Mouse (Mus musculus): ENCODE measurements around the gene Rptor. TPM values are rescaled to one million over a fixed set of nuclear protein-coding genes. Genes with fewer than 3 reads are reported as not detected.

Gene Rptor
- polyA plus RNA-seq, 1 experiment from 2014 or later = 7.1 TPM

- peak; percentile 27 for ATAC-seq (replicated peaks; ENCODE audit: low FRiP score, low read depth)
- peaks cover 24% of the 10 kb centered on the region; the same call in 1 of the 2 replicates for H3K4me1 ChIP-seq (replicated peaks; ENCODE audit: insufficient read depth, low read length)
- no peak for DNase-seq (ENCODE audit: low spot score)
- no peak overlapping the region for H3K4me3 ChIP-seq (replicated peaks; ENCODE audit: low read depth, low read length)
- TF ChIP-seq CTCF (IDR thresholded peaks at IDR 0.05; ENCODE audit: low read depth) = no peak
- peak overlapping the region; percentile 75 for H3K4me2 ChIP-seq (ENCODE audit: low read length)
- H3K27ac ChIP-seq = peak overlapping the region; percentile 90
- H3K27me3 ChIP-seq (ENCODE audit: insufficient read depth, low read length) = no peaks in the 10 kb centered on the region
- H3K36me3 ChIP-seq (ENCODE audit: insufficient read depth, low read length) = peaks cover 33% of the 10 kb centered on the region
- no peaks in the 10 kb centered on the region for H3K9me3 ChIP-seq (replicated peaks; ENCODE audit: low read length)
- WGBS = 67% methylated on average over 9 of the region's 9 CpGs
- peak overlapping the region; percentile 36 for H3K9ac ChIP-seq (ENCODE audit: low read depth, low read length)
Measured at GRCm38 (mm10) chr11:119915666-119916065, 313.0 kb downstream of the Rptor start.

DNA sequence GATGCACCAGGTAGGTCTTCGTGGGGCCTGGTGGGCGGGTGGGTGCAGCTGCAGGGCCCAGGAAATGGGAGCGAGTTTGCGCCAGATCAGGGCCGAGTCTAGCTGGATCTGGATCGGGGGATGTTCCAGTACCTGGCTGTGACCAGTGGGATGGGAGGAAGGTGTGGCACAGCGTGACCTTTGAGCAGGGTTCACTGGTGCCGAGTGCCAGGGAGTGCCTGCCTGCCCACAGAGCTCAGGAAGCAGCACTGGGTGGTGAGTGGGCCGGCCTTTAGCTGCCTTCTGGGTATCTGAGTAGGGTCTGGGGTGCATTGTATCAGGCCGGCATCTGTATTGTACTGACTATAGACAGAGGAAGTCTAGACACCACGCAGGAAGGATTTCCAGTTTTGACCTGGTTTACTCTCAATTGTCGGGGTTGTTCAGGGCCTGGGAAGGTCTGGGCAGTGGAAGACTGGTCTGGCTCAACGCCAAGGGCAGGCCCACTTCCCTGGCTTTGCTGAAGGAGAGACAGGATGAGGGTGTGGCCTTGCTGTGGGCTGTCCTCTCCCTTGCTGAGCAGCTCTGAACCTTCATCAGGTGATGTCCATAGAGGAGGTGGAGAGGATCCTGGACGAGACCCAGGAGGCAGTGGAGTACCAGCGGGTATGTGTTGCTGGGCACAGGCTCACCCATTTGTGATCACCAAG lies 313.5 kb downstream of the Rptor start:
- peak overlapping the region; percentile 44; the same call in 1 of the 2 replicates for H3K9ac ChIP-seq (ENCODE audit: low read depth, low read length)
- 67% methylated on average over 15 of the region's 15 CpGs for WGBS
- peaks cover 33% of the 10 kb centered on the region for H3K36me3 ChIP-seq (ENCODE audit: insufficient read depth, low read length)
- H3K27ac ChIP-seq = peak overlapping the region; percentile 90
- peaks cover 24% of the 10 kb centered on the region; the same call in 1 of the 2 replicates for H3K4me1 ChIP-seq (replicated peaks; ENCODE audit: insufficient read depth, low read length)
- no peaks in the 10 kb centered on the region for H3K27me3 ChIP-seq (ENCODE audit: insufficient read depth, low read length)
- peak; percentile 77 for DNase-seq (ENCODE audit: low spot score)
- peak overlapping the region; percentile 75 for H3K4me2 ChIP-seq (ENCODE audit: low read length)
- H3K4me3 ChIP-seq (replicated peaks; ENCODE audit: low read depth, low read length) = no peak overlapping the region
- H3K9me3 ChIP-seq (replicated peaks; ENCODE audit: low read length) = no peaks in the 10 kb centered on the region
- no peak for TF ChIP-seq CTCF (IDR thresholded peaks at IDR 0.05; ENCODE audit: low read depth)
- peak; percentile 67 for ATAC-seq (replicated peaks; ENCODE audit: low FRiP score, low read depth)

DNA sequence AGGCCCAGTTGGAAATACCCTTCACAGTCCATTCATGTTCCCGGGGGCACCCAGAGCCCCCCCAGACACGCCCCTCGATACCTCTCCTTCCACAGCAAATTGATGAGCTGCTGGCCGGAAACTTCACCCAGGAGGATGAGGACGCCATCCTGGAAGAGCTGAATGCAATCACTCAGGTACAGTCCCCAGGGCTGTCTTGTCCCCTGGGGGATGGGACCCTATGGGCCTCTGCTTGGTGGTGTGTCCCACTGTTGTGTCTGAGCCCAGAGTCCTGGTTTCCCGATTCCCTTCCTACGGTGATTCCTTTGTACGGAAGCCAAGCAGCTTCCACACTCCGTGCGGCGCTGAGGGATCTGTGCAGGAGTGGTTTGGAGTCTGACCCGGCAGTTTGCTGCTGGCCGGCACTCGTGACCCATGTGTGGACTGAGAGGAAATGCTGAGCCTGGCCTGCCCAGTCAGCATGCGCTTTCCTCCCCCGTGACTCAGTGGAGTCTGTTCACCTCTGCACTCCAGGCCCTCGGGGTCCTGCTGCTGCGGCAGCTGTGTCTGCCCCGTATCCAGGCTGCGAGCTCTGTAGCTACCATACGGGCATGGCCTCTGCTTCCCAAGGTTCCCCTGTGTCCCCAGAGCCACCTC lies 314.2 kb downstream of the Rptor start:
- Histone ChIP-seq H3K4me2 (ENCODE audit: low read length) (peak overlapping the region; percentile 75), H3K9ac (ENCODE audit: low read depth, low read length) (peak overlapping the region; percentile 44; the same call in 1 of the 2 replicates), H3K4me3 (replicated peaks; ENCODE audit: low read depth, low read length) (no peak overlapping the region), H3K9me3 (replicated peaks; ENCODE audit: low read length) (no peaks in the 10 kb centered on the region), H3K27ac (peak overlapping the region; percentile 90), H3K36me3 (ENCODE audit: insufficient read depth, low read length) (peaks cover 33% of the 10 kb centered on the region), H3K4me1 (replicated peaks; ENCODE audit: insufficient read depth, low read length) (peaks cover 24% of the 10 kb centered on the region; the same call in 1 of the 2 replicates), H3K27me3 (ENCODE audit: insufficient read depth, low read length) (no peaks in the 10 kb centered on the region)
- no peak for TF ChIP-seq CTCF (IDR thresholded peaks at IDR 0.05; ENCODE audit: low read depth)
- WGBS = 86% methylated on average over 21 of the region's 21 CpGs
- ATAC-seq (replicated peaks; ENCODE audit: low FRiP score, low read depth) (no peak), DNase-seq (ENCODE audit: low spot score) (no peak)

GRCm38 (mm10) chr11:119918521-119918920 lies 315.8 kb downstream of the Rptor start:
- Histone ChIP-seq H3K4me1 (replicated peaks; ENCODE audit: insufficient read depth, low read length) (peaks cover 16% of the 10 kb centered on the region; the same call in 1 of the 2 replicates), H3K36me3 (ENCODE audit: insufficient read depth, low read length) (peaks cover 33% of the 10 kb centered on the region), H3K4me3 (replicated peaks; ENCODE audit: low read depth, low read length) (no peak overlapping the region), H3K9me3 (replicated peaks; ENCODE audit: low read length) (no peaks in the 10 kb centered on the region), H3K4me2 (ENCODE audit: low read length) (no peak overlapping the region), H3K27me3 (ENCODE audit: insufficient read depth, low read length) (no peaks in the 10 kb centered on the region), H3K27ac (no peak overlapping the region), H3K9ac (ENCODE audit: low read depth, low read length) (no peak overlapping the region)
- ATAC-seq (replicated peaks; ENCODE audit: low FRiP score, low read depth) (no peak), DNase-seq (ENCODE audit: low spot score) (no peak)
- TF ChIP-seq CTCF (IDR thresholded peaks at IDR 0.05; ENCODE audit: low read depth) = no peak
- WGBS = 89% methylated on average over 7 of the region's 7 CpGs

- ATAC-seq (replicated peaks; ENCODE audit: low FRiP score, low read depth) (no peak), DNase-seq (ENCODE audit: low spot score) (no peak)
- H3K36me3 ChIP-seq (ENCODE audit: insufficient read depth, low read length) = peaks cover 33% of the 10 kb centered on the region
- TF ChIP-seq CTCF (IDR thresholded peaks at IDR 0.05; ENCODE audit: low read depth) = no peak
- H3K9ac ChIP-seq (ENCODE audit: low read depth, low read length) = no peak overlapping the region
- H3K4me1 ChIP-seq (replicated peaks; ENCODE audit: insufficient read depth, low read length) = peaks cover 15% of the 10 kb centered on the region; the same call in 1 of the 2 replicates
- H3K27me3 ChIP-seq (ENCODE audit: insufficient read depth, low read length) = no peaks in the 10 kb centered on the region
- H3K4me3 ChIP-seq (replicated peaks; ENCODE audit: low read depth, low read length) = no peak overlapping the region
- no peaks in the 10 kb centered on the region for H3K9me3 ChIP-seq (replicated peaks; ENCODE audit: low read length)
- WGBS = 91% methylated on average over 4 of the region's 4 CpGs
- no peak overlapping the region for H3K4me2 ChIP-seq (ENCODE audit: low read length)
- H3K27ac ChIP-seq = no peak overlapping the region
Measured at GRCm38 (mm10) chr11:119919432-119919831, 316.7 kb downstream of the Rptor start.

DNA sequence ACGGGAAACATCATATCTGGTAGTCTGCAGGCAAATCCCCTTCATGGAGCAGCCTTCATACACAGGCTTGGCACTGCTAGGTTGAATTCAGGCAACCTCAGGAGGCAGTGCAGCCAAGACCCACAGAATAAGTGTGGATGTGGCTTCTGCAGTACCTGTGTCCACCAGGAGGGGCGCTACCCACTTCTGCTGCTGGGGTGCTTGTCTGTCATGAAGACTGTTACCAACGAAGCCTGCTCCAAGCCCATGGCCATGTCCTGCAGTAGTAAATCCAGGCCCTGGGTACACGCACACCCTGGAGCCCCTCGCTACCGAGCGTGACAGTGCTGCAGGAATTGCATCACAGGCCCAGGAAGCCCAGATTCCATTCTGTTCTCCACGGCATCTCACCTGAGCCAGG lies 317.2 kb downstream of the Rptor start:
- H3K9ac ChIP-seq (ENCODE audit: low read depth, low read length) = no peak overlapping the region
- WGBS = 70% methylated on average over 8 of the region's 8 CpGs
- no peak overlapping the region for H3K4me2 ChIP-seq (ENCODE audit: low read length)
- no peaks in the 10 kb centered on the region for H3K9me3 ChIP-seq (replicated peaks; ENCODE audit: low read length)
- peaks cover 10% of the 10 kb centered on the region; the same call in 1 of the 2 replicates for H3K4me1 ChIP-seq (replicated peaks; ENCODE audit: insufficient read depth, low read length)
- DNase-seq (ENCODE audit: low spot score) (peak; percentile 72), ATAC-seq (replicated peaks; ENCODE audit: low FRiP score, low read depth) (no peak)
- H3K27me3 ChIP-seq (ENCODE audit: insufficient read depth, low read length) = no peaks in the 10 kb centered on the region
- no peak overlapping the region for H3K4me3 ChIP-seq (replicated peaks; ENCODE audit: low read depth, low read length)
- peaks cover 33% of the 10 kb centered on the region for H3K36me3 ChIP-seq (ENCODE audit: insufficient read depth, low read length)
- TF ChIP-seq CTCF (IDR thresholded peaks at IDR 0.05; ENCODE audit: low read depth) = peak; percentile 93
- no peak overlapping the region for H3K27ac ChIP-seq

Data from kidney, postnatal 0 days (tissue).